Mouse (Mus musculus): ENCODE measurements around the gene Accsl.

Accsl gene

DNA sequence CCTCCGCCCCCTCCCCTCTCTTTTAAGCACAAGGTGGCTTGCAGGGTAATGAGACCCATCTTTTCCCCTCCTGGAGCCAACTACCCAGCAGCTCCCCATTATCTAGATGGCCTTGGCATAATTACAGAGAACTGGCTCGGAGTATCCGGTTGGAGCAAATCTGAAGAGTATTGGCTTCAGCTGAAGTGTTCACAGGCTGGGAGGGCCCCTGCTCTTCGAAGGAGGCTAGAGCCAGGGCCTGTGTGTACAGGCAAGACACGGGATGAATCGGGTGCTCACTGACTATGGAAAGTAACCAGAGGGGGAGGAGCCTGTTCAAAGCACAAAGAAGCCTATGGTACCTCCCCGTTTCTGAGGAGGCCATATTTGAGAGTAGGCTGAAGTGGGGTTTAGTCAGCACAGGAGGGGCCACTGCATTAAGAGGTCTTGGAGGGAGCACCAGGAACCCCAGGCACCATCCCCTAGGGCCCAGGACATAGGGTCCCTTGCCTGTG, at the start of gene Accsl:
Gene Accsl, minus strand, starts transcription at position 51 of the 494 bp plus-strand sequence.
- no peak for DNase-seq (ENCODE audit: low spot score in 2 of 2)

DNA sequence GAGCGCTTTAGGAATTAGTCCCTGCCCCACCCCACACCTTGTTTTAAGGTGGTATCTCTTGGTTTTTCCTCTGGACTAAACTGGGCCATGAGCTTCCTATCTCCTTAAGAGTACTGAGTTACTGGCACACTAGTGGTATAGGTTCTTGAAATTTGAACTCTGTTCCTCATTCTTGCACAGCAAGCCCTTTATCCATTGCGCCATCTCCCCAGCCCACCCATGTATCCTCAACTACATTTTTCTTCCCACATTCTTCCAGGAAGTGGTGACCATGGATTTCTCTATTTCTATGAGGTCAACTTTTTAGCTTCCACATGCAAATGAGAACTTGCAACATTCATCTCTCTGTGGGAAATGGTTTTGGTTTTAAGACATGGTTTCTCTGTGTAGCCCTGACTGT, 44.6 kb upstream of the Accsl start:
- DNase-seq (ENCODE audit: low spot score in 2 of 2) = no peak

GRCm38 (mm10) chr2:93911942-93912341, 43.0 kb upstream of the Accsl start:
- peak in 1 of 2 experiments; percentile 27 for DNase-seq (ENCODE audit: low spot score in 2 of 2)

- DNase-seq (ENCODE audit: low spot score in 2 of 2) = no peak
Measured at GRCm38 (mm10) chr2:93909716-93910115, 40.8 kb upstream of the Accsl start.

GRCm38 (mm10) chr2:93907519-93908294, 38.8 kb upstream of the Accsl start:
- no peak for DNase-seq (ENCODE audit: low spot score in 2 of 2)

DNA sequence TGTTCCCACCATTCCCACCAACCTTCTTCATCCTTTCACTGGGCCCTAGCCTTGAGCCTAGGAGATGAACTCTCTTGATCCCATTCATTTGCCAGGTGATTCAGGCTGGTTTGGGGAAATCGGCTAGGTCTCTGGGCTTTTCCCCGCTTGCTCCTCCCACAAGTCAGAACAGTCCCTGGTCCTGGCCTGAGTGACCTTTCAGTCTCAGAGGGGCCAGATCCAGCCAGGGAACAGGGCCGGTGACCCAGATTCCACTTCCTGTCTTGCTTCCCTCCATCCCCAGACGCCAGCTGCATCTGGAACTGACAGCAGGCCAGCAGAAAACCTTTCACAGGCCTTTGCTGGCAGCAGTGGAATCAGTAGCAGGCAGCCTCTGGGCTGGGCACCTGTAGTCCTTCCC, 37.4 kb upstream of the Accsl start:
- DNase-seq (ENCODE audit: low spot score in 2 of 2) = no peak

- peak in 1 of 2 experiments; percentile 20 for DNase-seq (ENCODE audit: low spot score in 2 of 2)
Measured at GRCm38 (mm10) chr2:93903415-93903814, 34.5 kb upstream of the Accsl start.

DNA sequence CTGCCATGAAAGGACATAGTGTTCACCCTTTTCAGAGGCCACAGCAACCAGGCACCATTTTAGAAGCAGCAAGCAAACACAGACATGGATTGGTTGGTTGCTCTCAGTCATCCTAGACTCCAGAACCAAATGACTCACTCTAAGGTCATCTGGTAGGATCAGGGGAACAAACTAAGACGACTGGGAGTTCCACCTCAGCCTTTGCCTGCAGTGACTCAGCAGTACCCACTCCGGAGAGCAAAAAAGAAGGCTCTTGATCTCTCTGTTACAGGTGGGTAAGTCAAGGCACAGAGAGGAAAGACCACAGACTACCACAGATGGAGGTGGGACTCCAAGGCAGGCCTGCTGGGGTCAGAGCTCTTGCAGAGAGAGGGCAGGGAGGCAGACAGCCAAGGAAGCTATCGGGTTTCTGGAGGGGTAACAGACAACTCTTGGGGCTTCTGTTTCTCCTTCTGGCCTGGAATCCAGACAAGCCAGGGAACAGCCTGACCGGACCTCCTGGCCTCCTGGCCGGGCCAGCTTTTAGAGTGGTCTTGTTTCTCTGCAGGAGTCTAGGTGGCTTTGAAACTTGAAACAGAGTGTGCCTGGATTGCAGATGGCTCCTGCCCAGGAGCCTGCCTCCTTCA, 33.8 kb upstream of the Accsl start:
- no peak for DNase-seq (ENCODE audit: low spot score in 2 of 2)

DNA sequence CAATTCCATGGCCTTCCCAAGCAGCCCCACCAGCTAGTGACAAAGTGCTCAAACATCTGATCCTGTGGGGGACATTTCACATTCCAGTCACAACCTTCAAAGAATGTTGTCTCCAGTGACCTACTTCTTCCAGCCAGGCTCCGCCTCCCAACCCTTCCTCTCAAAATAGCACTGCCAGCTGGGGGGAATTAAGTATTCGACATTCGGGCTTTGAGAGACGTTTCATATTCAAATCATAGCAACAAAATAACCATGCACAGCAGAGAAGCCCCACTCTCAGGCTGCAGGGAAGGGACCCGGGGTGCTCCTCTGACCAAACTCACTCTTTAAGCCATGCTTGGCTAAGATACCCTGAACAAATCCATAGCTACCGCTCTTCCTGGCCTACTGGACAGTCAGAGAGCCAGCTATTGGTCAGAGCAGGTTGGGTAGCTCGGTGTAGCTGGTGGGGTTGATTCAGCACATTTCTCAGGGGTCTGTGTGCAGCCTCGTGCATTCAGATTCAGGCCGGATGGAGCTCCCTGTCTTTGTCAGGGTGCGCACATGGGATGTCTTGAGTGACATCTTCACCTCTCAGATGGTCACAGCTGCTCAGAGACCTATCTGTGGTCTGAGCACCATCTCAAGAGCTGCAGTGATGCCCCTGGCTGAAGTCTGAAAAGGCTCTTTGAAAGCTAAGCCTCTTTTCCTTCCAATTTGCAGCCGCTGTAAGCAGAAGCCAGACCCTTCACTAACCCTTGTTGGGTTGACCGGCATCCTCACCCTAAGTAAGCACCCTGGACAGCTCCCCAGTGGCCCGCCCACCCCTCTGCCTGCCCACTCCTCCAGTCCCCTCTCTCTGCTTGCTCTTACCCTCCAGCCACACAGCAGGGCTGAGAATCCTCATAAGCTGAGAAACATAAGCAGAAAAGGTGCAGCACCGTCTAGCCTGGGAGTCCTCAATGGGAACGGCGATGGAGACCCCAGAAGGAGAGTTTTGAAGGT, 30.7 kb upstream of the Accsl start:
- DNase-seq (ENCODE audit: low spot score in 2 of 2) = peak in 1 of 2 experiments; percentile 35

DNA sequence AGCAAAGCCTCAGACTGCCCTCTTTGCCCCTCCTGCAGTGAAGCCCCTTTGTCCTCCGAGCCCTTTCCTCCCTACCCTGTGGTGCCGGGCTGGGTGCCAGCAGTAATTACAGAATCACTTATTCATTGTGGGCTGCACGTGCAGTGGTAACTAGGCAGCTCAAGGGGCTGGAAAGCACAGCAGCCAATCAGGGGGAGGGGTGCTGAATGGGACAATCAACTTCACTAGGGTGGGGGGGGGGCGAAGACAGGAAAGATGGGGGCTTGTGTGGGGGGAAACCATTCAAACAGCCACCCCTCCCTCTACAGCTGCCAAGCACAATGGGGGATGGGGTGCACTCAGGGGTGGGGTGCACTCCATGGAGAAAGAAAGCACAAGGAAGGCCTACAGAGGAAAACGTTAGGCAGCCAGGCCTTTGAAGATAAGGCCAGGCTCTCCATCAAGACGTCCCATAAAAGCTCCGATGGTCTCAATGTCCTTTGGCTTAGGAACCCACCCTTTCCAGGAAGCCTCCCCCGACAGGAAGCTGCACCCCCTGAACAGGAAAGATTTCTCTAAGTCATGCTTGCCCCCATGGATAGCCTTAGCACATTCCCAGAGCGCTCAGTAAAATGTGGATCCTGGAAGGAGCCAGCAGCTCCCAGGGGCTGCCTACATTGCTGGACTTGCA, 22.8 kb upstream of the Accsl start:
- DNase-seq (ENCODE audit: low spot score in 2 of 2) = peak; percentile 72 to 89

GRCm38 (mm10) chr2:93890143-93890542, 21.2 kb upstream of the Accsl start:
- no peak for DNase-seq (ENCODE audit: low spot score in 2 of 2)

GRCm38 (mm10) chr2:93889071-93889470, 20.1 kb upstream of the Accsl start:
- DNase-seq (ENCODE audit: low spot score in 2 of 2) = no peak

- no peak for DNase-seq (ENCODE audit: low spot score in 2 of 2)
Measured at GRCm38 (mm10) chr2:93888366-93888765, 19.4 kb upstream of the Accsl start.

DNA sequence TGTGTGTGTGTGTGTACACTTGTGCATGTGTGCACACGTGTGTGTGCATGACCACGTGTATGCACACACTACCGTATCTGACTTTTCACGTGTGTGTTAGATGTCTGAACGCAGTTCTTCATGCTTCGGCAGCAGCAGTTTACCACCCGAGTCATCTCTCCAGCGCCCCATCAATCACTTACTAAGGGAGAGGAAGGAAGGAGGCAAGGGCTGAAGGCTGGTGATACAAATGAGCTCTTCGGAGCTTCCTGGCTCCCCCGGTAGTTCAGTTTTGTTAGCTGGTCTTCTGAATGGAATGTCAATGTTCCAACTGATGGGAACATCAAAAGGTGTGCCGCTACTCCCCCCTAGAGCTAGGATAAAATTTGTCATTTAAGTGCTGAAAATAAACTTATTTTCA, 18.3 kb upstream of the Accsl start:
- no peak for DNase-seq (ENCODE audit: low spot score in 2 of 2)

DNA sequence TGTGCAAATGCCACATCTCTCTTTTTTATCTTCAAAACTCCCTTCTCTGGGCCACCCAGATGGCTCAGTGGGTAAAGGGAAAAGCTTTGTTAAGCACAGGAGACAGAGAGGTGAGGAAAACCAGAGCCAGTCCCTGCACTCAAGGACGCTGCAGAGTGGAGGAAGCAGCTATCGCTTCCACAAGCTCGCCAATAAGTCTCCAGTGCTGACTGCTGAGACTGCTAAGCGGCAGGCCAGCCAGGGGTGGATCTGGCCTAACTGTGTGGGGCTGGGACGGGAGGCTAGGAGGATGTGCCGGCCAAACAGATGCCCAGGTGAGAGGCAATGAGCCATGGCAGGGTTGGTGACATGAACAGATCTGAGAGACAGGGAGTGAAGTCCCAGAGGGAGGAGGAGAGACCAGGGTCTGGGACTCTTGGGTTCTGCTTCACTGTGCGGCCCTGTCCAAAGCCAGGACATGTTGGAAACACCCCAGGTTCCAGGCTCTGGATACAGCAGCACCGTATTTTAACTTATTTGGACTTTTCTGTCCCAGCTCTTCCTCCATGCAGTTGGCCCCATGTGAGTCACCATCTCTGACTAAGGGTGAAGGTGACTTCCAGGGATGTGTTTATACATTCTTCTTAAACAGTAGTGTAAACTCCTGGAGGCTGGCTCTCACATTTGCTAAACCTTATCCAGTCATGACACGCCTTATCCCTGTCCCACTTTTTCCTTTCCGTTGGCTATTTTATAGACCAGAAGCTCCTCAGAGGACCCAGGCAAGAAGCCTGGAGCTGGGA, 17.2 kb upstream of the Accsl start:
- DNase-seq (ENCODE audit: low spot score in 2 of 2) = no peak

GRCm38 (mm10) chr2:93883066-93883465, 14.1 kb upstream of the Accsl start:
- DNase-seq (ENCODE audit: low spot score in 2 of 2) = no peak

- DNase-seq (ENCODE audit: low spot score in 2 of 2) = no peak
Measured at GRCm38 (mm10) chr2:93881640-93882367, 12.8 kb upstream of the Accsl start.

GRCm38 (mm10) chr2:93880981-93881380, 12.0 kb upstream of the Accsl start:
- DNase-seq (ENCODE audit: low spot score in 2 of 2) = no peak

- DNase-seq (ENCODE audit: low spot score in 2 of 2) = no peak
Measured at GRCm38 (mm10) chr2:93880450-93880849, 11.5 kb upstream of the Accsl start.

DNA sequence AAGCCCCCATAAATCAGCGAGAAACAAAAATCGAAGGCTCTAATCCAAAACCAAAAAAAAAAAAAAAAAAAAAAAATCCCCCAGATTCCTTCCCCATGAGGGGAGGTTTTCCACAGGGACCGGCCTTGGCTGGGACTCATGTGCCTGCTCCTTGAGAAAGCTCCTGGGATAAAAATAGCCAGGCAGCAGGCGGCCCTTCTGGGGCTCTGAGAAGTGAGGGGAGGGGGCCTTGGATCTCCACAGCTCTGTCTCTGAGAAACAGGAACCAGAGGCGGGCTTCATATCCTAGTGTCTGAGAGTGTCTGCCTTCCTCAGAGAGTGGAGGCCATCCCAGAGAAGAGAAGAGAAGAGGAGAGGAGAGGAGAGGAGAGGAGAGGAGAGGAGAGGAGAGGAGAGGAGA, 8.0 kb upstream of the Accsl start:
- DNase-seq (ENCODE audit: low spot score in 2 of 2) = no peak

Measured in frontal cortex, postnatal 14 days (tissue).